Mouse (Mus musculus) urinary bladder, adult 2 months (tissue): ENCODE results near the gene Klf16. TPM values are rescaled to one million over a fixed set of nuclear protein-coding genes. Genes with fewer than 3 reads are reported as not detected.
A peak's percentile ranks its signal among the peaks of the same experiment; 100 is the strongest.

Experiments used
- DNase-seq: peaks from one replicate; pipeline ENCODE4 v3.0.0; 2022; ENCODE audit warnings: low spot score
- polyA plus RNA-seq: library from polyadenylated mRNA; depleted of rRNA; stranded (reverse); fragments of >200 nt; gene quantifications from 2 replicates; pipeline ENCODE4 v1.2.3, GENCODE M21; 2012; rRNA removed

Gene Klf16
- polyA plus RNA-seq = 11.5 and 11.8 TPM in 2 replicates

DNA sequence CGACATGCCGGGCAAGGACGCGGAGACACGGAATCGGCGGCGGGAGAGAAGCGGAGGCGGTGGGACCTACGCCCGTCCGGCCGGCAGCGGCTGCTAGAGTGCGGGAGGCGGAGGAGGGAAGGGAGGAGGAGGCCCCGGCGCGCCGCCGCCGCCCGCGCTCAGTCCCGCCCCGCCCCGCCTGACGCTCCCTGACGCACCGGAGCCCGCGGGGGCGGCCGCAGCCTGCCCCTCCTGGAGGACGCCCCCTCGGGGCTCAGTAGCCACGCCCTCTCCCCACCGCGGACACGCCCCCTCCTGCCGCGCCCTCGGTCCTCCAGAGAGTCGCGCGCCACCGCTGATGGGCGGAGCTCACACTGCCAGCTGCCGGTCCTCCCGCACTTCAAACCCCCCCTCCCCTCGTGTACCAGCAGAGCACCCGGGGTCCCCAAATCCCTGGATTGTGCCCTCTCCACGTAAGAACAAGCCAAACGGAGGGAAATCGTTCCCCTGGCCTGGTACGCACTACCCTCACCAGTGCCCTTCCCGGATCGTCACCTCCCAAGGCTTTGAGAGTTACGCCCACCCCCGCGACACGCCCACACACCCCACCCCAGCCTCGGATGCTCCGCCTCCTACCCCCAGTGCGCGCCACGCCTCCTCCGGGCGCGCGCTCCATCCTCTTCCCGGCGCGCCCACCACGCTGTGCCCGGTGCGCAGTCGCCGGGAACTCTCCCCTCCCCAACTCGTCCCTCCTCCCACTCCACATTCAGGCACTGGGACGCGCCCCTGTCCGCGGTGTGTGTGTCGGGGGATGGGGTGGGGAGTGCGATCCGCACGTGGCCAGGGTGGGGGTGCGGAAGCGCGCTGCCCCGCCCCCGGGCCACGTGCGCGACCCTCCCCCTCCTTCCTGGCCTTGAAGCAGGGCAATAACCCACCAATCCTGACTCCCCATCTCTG, at the start of gene Klf16:
Gene Klf16, minus strand, starts transcription at position 127 of the 936 bp plus-strand sequence.
- DNase-seq = peak; percentile 99

DNA sequence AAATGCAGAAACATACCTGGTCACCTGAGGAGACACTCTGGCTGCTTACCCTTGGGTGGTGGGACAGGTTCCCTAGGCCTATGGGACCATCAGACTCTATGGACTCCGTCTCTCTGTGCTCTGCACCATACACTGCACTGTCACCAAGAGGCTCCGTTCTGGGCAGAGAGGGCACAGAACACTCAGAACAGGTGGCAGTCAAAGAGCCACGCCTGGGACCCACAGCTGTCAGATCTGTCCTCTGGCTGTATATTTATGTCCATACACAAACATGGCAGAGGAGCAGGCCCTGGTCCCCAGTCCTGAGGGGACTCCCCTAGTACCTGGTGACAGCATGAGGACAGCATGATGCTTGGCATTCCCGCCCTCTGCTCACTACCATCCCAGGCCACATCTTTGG, 48.6 kb upstream of the Klf16 start:
- DNase-seq = no peak

DNA sequence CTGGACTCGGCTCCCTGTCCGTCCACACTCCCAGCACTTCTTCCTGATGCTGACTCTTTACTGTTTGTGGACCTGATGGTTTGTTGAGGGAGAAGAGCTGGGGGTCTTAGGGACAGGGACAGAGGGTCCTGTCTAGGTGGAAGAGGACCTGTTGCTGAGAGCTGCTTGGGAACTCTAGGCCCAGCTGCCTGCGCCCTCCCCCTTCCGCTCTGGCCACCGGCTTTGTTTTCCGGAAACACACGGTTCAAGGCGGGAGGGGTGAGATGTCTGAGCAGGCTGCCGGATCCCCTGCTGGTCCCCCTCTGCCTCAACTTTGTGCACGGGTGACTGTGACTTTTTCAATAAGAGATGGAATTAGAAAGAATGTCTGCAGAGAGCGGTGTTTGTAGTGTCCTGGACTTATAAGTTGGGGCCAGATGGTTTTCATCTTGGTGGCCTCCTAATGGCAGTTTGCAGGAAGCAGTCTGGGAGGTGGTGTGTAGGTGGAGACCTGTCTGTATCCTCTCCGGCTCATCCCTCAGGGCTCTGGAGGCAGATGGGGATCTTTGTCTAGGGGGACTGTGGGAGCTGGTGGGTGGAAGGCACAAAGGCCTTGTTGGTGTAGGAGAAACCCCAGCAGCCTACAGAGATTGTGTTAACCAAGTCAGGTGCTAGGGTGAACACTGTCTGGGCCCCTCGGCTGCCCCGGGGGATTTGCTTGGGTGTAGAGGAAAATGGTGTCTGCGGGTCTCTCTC, 46.5 kb upstream of the Klf16 start:
- DNase-seq = no peak

DNA sequence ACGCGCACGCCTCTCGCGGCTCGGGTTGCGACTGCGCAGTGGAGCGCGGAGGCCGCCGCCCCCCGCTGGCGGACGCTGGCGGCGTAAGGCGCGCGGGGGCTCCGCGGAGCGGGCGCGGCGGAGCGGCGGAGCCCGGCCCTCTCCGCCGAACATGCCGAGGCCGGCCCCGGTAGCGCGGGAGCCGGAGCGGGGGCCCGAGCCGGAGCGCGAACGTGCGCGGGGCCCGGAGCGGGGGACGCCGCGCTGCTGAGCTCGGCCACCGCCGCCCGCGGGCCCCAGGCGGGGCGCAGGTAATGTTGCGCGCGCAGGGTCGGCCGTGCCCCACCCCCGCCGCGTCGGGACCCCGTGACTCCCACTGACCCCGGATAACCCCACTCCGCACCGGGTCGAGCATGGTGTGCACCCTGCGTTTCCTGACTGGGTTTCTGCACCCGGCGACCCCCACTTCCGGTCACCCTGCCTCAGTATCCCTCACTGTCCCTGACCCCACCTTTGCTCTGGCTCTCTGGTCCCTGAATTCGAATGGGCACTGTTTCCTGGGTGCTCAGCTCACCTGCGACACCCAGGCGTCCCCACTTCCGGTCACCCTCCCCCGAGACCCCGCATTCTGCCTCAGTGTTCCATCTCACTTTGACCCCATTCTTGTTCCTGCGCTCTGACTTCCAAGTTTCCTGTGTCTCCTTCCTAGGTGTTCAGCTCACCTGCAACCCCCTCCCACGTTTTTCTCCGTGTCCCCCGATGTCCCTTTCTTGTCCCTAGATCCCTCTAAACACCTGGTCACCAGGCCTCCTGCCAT, 45.7 kb upstream of the Klf16 start, which contains the start of gene Csnk1g2:
Gene Csnk1g2, plus strand, starts transcription at position 178 of the 796 bp plus-strand sequence.
- peak; percentile 96 for DNase-seq

DNA sequence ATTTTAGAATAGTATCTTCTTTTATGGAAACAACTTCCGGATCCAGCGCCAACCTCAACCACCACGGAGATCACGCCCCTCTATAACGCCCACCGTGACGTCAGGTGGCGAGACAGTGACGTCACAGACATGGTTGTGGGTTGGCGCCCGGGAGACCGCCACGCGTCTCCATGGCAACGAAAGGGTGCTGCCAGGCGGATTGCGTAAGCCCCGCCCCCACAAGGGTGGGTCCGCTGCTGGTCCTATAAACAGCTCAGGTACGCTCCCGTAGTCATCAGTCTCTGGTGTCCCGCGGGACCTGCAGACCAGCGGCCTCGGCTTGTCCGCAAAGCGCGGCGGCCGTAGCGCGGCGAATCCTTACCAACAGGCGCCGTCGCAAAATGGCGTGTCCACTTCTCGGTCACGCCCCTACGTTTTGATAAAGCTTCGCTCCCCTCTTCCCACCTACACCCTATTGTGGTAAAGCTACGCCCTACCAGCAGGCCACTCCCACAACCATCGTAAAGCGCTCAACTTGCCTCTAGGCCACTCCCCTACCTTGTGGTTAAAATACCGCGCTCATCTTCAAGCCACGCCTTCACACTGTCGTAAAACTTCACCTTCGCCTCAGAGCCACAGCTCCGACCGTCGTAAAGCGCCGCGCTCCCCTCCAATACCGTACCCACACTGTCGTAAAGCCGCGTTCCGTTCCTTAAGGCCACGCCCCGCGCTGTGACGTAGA, 45.0 kb upstream of the Klf16 start:
- peak; percentile 98 for DNase-seq

DNA sequence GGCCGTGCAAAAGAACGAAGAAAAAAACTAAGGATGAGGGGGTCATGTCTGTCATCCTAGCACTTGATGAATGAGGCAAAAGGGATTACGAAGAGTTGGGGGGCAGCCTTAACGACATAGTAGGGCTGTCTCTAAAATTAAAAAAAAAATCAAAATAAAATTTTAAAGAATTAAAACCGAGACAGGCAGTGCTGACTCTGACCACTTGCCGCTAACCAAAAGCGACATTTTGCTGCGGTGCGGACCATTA, 44.5 kb upstream of the Klf16 start:
- no peak for DNase-seq

DNA sequence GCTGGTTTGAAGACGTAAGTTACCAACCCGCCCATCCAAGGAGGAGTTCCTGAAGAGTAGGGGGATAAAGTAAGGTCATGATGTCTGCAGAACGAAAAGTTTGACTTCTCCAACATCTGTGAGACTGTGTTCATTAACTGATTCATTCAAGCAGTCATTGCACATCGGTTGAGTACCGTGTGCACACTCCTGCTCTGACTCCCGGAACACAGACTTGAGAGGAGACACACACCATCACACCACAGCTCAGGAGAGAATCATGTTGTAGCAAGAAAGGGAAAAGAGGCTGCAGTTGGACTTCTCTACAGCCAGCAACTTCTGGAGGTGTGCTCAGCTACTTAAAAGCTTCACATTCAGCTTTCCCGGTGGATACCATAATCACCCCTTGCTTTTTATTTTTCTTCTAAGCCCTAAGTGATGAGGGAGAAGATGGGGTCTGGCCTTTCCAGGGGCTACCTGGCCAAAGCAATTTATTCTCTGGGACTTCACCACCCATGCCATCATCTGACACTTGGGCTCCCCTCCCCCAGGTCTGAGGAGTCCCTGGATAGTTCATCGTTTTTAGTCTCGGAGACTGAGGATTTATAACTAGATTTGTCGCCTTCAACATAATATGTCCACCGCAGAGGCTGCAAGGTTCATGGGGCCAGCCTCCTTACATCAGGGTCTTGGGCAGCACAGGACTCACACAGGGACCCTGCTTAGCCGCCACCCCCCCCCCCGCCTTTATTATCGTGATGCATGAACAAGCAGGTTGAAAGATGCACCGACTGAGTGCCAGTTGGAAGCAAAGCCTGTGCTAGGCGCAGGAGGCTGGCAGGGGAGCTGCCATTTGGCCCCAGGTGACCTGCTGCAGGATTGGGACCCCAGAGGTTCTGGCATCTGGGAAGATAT, 43.9 kb upstream of the Klf16 start:
- no peak for DNase-seq

DNA sequence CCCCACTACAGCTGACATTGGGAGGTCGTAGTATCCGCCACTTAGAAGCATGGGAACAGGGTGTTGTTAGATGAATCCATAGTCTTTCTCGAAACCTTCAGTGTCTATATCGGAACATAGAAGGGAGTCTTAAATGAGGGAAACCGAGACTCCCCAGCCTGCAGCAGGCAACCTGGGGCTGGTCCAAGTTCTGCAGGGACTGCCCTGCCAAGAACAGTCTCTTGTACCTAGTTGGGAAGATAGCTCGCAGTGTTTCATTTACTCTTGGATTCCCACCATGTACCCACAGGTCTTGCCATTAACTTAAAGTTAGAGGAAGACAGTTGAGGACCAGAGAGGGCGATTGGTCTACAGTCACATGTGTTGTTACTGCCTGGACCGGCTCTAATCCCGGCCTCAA, 43.2 kb upstream of the Klf16 start:
- DNase-seq = no peak

DNA sequence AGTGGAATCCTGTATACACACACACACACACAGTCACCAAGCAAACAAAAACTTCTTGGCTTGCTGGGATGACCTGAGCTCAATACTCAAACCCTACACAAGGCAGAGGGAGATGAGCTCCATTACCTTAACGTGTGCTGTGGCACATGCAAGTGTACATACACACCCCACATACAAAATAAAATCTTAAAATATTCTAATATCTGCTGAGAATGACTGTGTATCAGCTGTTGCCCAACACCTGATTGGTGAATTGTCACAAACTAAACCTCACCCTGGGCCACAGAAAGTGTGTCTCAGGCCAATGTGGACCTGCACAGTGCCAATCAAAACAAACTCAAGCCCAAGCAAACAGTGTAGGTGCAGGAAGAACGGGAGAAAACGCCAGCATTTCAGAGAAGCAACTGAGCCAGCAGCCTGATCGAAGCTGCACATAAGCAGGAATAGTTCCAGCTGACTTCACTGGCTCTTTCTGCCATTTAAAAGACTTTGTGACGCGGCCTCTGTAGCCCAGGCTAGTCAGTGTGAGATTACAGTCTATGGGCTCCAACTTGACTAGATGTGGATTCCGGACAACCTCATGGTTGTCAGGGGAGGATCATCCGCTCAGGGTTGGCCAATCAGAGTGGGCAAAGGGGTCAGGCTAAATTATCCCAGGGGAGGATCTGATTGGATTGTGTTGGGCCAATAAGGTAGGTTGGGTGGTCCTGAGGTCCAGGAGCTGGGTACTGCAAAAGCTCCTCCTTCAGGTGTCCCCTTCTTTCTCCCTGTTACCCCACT, 42.5 kb upstream of the Klf16 start:
- no peak for DNase-seq

DNA sequence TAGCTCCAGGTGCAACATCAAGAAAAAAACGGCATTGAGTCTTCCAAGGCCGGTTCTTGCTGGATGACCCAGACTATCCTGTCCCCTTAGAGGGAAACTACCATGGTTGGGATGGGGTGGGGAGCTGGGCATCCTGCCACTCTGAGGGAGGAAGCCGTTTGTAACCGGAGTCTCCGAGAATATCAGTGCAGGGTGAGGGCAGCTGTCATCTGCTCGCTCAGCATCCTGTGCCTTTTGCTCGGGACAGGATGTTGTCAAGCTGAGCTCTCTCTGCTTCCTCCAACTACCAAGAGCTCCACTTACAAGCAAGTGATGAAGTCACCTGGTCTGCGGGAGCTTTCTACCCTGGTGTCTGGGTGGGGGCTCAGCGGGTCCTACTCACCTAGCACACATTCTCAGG, 41.1 kb upstream of the Klf16 start:
- DNase-seq = no peak

DNA sequence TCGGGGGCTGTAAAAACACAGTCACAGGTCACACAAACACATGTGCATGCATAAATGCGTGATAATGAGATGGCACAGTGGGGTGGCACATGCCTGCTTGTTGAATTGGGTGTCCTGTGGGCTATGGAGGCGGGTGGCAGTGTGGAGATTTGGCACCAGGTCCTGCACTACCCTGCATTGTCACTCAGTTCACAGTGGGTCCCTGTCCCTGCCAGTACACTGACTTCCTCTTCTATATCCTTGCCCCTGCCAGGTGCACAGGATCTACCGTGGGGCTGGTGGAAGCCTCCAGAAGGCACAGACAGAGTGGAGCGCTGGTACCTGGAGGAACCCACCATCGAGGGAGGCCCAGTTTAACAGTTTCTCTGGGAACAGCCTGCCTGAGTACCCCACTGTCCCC, 37.2 kb upstream of the Klf16 start:
- no peak for DNase-seq

DNA sequence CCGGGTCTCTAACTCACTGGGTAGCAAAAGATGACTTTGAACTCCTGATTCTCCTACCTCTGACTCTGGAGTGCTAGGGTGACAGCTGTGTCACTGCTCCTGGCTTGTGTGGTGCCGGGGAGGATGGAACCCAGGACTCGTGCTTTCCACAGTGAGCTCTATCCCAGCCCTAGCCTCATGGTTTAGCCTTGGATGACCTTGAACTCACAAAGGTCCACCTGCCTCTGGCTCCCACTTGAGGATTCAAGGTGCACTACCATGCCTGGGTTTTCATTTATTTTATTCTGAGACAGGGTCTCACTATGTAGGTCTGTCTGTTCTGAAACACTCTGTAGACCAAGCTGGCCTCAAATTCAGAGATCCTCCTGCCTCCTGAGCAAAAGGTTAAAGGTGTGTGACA, 36.7 kb upstream of the Klf16 start:
- no peak for DNase-seq

DNA sequence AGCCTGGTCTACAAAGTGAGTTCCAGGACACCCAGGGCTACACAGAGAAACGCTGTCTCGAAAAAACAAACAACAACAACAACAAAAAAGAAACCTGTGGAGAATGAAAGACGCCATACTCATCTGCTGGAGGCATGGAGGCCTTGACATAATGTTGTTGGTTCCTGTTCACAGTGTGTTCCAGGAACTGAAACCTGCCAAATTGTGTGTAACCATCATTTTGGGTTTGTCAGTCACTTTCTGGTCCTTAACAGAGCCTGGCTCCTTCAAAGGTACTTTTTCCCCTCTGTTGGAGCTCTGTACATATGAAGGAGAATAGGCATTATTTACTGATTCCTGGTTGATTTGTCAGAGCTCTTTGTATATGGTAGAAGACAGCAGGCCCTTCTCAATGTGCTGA, 34.8 kb upstream of the Klf16 start:
- no peak for DNase-seq

DNA sequence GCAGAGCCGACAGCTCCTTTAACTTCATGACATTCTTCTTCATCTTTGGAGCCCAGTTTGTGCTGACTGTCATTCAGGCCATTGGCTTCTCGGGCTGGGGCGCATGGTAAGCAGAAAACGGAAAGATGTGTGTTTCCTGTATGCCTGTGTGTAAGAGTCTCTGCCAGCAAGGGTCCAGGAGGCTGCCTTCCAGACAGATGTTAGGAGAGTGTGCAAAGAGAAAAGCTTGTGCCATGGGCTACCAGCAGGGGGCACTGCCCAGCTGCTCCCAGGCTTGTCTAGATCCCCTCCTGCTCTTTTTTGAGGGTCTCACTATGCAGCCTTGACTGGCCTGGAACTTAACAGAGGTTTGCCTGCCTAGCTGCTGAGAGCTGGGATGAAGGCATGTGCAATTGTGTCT, 33.9 kb upstream of the Klf16 start:
- DNase-seq = no peak

DNA sequence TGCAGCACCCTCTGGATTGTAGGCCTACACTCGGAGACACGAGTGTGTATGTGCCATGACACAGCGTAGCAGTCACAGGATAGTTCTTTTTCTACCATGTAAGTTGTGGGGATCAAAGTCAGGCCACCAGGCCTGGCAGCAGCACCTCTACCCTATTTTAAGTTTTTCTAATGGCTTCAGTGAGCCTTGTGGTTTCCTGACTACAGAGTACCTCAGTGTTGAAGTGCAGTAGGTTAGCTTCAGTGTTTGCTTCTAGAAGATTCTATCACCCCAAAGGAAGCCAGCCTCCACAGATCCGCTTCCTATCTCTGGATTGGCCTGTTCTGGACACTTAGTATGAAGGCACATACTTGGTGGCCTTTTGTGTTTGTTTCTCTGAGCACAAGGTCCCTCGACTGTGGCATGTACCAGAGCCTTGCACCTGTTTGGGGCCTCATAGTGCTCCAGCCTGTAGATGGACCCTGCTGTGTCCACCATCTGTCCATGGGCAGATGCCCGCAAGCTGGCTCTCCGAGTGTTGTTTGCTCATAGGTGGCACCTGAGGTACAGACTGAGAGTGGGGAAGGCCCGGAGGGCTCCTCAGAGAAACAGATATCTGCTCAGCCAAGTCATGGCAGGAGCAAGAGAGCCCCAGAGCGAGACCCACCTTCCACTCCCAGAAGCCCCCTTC, 33.1 kb upstream of the Klf16 start:
- no peak for DNase-seq

DNA sequence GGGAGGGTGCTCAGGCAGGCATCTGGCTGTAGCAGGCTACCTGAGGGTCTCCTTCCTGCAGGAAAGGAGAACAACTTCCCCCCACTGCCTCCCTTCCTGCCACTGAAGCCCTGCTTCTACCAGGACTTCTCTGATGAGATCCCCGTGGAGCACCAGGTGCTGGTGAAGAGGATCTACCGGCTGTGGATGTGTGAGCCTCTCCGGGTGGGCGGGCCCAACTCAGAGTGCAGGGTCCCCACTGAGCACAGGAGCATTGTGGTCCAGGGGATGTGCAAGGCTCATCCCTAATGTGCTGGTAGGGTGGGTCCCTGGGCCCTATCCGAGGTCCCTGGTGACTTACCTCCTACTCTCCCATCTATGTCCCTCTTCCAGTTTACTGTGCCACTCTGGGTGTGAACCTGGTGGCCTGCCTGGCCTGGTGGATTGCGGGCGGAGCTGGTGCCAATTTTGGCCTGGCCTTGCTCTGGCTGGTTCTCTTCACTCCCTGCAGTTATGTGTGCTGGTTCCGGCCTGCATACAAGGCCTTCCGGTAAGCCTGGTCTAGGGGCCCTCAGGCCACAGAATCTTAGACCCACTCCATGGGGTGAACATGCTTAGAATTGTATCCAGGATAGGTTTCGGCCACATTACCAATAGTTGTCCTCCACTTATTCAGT, 32.3 kb upstream of the Klf16 start:
- no peak for DNase-seq

DNA sequence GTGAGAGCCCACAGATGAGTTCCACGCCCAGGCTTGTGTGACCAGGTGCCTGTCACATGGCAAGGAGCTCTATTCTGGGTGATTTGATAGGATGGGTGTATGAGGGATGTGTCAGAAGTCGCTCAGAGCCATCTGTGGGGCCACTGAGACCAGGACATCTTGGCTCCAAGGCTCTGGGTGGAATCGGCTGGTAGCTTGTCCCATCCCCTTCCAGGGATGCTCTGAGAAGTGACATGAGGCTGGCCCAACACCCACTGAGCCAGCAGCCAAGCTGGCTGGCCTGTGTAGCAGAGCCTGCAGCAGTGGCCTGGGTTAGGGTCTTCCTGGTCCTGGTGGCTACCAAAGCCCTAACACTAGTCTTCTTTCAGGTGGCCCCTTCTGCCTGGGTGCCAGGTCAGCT, 31.3 kb upstream of the Klf16 start:
- no peak for DNase-seq

DNA sequence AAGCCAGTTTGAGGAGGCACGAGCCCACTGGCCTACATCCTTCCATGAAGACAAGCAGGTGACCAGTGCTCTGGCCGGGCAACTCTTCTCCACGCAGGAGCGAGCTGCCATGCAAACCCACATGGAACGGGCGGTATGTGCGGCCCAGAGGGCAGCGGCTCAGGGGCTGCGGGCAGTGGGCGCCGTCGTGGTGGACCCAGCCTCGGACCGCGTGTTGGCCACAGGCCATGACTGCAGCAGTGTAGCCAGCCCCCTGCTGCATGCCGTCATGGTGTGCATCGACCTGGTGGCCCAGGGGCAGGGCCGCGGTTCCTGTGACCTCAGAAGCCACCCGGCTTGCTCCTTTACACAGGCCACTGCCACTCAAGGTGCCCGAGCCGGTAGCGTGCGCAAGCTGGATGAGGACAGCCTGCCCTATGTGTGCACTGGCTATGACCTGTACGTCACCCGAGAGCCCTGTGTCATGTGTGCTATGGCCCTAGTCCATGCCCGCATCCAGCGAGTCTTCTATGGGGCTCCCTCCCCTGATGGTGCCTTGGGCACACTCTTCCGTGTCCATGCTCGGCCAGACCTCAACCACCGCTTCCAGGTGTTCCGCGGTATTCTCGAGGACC, 29.7 kb upstream of the Klf16 start:
- DNase-seq = no peak
